Mouse (Mus musculus): ENCODE results near the gene Map1lc3a. TPM values are rescaled to one million over a fixed set of nuclear protein-coding genes. Genes with fewer than 3 reads are reported as not detected.
A peak's percentile ranks its signal among the peaks of the same experiment; 100 is the strongest.

The Map1lc3a gene
- total RNA-seq, 2 experiments from 2014 or later = 320 to 326 TPM

DNA sequence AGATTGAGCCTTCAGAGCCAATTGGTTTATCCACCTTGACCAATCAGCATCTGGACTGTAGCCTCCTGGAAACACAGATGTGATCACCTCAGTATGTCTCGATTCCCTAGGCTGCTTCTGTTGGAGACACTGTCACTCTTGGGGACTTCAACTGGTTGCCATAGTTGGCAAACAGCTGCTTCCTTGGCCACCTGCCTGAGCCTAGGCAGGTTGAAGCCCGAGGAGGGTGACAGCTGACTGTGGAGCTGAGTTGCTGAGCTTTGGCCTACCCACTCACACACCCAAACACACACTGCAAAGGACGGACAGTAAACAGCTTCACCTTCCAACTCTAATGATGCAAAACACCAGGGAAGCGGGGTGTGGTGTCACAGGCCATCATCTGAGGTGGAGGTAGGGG lies 7.7 kb downstream of the Map1lc3a start:
- DNase-seq (ENCODE audit: low spot score in 2 of 2) = peak in 1 of 2 experiments; percentile 36

DNA sequence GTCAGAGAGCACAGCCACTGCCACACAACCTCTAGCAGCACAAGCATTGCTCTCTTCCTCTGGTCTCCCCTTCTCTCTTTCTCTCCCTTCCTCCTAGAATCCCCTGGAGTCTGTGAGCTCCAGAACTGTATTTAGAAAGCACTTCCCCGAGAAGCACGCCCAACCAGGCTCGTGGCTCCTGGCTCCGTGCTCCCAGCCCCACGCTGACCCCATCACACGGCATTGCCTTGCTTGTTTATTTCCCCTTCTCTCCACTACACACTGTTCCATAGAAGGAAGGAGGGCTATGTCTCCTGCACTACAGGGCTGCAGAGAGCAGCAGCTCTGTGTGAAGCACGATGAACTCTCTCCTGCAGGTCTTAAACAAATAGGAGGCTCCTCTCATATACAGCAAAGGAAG lies 8.6 kb downstream of the Map1lc3a start:
- no peak for DNase-seq (ENCODE audit: low spot score in 2 of 2)

DNA sequence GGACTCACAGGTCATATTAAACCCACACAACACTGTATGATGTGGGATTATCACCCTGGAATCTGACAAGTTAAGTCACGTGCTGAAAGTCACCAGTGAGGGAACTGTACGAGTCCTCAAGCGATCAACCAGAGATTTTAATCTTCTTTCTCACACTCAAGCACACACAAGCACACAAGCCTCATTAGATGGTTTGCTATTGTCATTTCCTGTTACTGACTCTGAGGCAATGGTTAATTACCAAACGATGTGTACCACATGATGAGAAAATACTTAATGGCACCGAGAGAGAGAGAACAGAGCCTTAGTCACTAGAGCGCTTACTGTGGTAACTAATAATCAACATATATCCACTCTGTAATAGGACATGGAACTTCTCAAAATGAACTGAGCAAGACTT lies 9.6 kb downstream of the Map1lc3a start:
- no peak for DNase-seq (ENCODE audit: low spot score in 2 of 2)

DNA sequence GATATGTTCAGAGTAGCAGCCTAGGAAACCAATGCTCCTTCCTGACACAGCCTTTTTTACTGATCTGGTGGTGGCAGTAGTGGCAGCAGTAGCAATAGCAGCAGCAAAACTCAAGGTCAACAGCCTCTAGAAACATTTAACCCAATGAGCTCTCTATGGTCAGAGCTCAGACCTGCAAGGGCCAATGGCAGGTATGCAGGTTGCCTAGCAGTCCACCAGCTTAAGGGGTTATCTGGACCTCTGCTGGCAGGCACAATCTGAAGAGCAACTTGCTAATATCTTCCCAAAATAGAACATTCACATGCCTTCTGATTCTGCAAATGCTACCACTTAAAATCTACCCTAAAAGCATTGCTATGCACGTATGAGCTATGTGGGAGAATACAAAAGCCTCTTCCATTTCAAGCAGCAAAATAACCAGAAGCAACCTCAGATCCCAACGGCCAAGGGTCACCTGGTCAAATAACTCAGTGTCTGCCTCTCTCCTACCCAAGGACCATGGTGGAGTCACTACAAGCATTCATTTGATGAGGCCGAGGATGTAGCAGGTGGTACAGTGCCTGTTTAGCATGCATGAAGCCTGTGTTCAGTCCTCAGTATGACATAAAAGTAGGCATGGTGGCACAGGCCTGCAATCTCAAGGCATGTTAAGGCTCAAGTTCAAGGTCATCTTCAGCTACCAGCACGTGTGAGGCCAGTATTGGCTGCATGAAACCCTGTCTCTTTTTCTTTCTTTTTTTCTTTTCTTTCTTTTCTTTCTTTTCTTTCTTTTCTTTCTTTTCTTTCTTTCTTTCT lies 11.6 kb downstream of the Map1lc3a start:
- no peak for DNase-seq (ENCODE audit: low spot score in 2 of 2)

DNA sequence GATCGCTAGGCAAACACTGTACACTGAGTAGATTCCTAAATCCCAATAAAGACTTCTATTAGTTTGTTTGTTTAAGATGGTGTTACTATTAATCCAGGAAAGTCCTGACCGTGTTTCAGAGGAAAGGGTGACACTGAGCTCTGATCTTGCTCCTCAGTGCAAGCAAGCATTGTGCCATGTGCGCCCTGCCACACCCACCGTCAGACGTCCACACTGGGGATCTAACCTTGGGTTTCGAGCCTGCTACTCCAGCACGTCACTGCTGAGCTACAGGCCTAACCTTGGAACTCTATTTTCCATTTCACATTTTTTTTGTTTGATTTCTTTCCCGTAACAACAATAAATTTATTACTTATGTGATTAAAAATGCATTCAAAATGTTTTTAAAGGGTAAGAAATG lies 14.0 kb downstream of the Map1lc3a start:
- DNase-seq (ENCODE audit: low spot score in 2 of 2) = no peak

DNA sequence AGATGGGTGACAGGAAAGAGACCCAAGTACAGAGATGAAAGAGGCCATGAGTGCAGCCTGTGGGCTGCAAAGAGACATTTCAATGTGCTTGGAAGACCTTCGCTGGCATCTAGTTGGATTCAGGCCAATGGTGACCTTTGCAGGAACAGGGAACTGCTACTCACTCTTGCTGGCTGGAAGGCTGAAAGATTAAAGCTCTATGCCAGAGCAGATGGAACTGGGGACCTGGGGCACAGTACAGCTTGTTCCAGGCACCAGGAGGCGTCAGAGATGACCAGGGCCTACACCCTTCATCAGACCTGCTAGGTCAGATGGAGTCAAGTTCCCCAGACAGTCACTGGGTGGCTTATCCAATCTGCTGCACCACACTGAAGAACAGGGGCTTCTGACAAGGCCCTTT lies 17.3 kb downstream of the Map1lc3a start:
- no peak for DNase-seq (ENCODE audit: low spot score in 2 of 2)

DNA sequence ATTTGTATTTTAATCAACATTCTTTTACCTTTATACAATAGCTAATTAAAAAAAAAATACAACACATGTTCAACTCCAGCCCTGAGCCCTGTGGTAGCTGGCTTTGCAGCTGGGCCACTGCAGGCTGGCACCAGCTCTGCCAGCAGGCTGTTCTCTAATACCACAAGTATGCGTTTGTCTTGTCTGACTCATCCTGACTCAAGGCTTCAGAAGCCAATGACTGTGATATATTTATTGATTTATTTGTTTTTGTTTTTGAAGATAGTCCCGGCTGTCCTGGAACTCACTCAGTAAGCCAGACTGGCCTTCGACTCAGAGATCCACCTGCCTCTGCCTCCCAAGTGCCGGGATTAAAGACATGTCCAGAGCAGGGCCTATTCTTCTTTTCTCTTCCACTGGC lies 17.8 kb downstream of the Map1lc3a start:
- DNase-seq (ENCODE audit: low spot score in 2 of 2) = no peak

DNA sequence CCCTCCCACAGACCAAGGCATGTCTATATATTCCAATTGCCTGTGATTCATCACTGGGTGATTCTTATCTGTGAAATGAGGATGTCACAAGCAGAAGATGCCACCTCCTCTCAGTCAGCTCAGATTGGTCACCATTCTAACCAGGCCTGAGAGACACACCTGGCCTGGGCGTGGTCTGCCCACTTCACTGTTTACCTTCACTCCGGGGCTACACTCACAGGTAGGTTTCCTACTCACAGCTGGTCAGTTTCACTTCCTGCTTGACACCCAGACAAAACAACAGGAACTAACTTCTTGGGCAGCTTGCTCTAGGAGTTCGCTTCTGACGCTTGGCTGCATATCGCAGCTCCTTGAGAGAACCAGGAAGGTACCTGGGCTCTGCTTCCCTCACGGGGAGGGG lies 19.4 kb downstream of the Map1lc3a start:
- no peak for DNase-seq (ENCODE audit: low spot score in 2 of 2)

DNA sequence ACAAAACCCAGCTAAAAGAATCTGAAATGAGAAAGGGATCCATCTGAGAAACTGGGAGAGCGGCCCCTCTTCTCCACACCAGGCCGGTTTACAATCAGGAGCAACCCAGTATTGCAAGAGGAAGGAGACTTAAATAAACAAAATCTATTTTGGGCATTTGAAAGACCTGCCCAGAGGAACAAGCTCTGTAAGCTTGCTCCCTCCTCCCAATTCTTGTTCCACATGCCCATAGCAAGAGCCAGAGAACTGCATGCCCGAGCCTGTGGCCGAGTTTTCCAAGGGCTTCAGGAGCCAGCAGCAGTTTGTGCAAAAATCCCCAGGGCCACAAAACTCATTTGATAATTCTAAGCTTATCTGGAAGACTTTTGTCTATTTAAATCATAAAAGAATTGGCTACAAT lies 23.5 kb downstream of the Map1lc3a start:
- DNase-seq (ENCODE audit: low spot score in 2 of 2) = no peak

DNA sequence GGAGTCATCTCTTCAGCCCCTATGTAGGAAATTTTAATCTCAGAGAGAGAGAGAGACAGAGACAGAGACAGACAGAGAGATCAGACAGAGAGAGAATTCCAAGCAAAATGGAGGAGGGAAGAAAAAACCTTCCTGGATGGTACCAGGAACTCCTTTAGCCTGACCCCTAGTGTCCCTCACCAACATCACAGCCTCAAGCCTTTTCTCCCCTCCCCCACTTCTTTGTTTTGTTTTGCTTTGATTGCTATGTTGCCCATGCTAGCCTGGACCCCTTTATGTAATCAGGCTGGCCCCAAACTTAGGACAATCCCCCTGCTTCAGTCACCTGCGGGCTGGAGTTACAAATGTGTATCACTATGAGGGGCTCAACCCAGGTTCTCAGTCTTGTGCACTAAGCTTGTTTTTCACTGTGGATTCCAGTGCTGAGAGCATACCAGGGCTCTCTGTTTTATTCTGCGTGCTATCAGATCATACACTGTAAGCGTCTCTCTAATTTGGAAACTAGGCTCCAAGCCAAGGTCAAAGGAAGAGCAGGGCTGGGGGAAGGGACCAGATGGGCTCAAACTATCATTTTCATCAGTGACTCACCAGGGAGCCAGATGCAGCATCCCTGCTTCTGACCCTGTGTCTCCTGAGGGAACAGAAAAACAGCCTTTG lies 33.0 kb downstream of the Map1lc3a start:
- no peak for DNase-seq (ENCODE audit: low spot score in 2 of 2)

DNA sequence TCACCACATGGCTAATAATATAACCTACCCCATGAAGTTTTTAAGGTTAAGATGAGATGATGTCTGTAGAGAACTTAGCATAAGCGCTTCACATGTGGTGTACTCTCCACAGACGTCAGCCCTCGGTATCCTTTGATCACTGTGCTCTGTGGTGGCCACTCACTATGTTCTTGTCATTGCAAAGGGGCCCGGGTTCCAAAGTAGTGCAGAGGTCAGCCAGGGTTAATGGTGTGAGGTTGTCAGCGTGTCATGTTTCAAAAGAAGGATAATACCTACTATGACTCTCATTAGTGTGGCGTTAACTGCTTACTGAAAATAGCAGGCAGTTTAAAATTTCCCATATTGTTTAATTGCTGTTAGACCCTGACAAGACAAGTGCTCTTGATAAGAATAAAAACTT lies 37.6 kb downstream of the Map1lc3a start:
- no peak for DNase-seq (ENCODE audit: low spot score in 2 of 2)

DNA sequence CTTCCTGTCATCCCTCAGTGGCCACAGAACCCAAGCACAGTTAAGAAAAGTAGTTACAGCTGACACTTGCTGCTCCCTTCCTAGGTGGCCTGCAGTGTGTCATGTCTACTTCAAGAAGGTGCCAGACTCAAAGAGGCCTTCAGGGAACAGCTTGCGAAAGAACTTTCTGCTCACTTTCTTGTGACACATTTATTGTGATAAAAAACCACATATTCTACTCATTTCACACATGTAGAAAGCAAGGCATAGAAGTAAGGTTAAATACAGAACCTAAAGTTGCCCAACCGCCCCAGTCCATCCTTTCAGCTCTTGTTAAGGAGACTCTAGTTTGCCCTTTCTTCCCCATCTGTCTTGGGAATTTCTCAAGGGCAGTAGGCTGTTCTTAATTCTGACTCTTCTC lies 42.5 kb downstream of the Map1lc3a start:
- DNase-seq (ENCODE audit: low spot score in 2 of 2) = no peak

DNA sequence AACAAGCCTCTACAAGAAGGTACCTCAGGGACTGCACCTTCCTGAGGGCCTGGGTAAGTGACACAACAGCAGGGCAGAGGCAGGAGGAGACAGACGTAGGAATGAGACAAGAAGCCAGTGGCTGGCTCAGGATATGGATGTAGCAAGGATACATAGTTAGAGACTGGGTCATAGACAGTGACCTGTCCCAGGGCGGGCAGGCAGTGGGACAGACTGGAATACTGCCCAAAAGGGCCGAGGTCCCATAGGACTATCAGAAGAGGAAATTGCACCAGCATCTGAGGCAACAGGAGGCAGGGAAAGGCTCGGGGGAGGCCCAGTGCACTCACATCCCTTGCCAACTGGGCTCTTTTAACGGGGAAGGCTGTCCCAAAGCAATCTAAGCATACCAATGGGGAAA lies 44.5 kb downstream of the Map1lc3a start:
- DNase-seq (ENCODE audit: low spot score in 2 of 2) = no peak

DNA sequence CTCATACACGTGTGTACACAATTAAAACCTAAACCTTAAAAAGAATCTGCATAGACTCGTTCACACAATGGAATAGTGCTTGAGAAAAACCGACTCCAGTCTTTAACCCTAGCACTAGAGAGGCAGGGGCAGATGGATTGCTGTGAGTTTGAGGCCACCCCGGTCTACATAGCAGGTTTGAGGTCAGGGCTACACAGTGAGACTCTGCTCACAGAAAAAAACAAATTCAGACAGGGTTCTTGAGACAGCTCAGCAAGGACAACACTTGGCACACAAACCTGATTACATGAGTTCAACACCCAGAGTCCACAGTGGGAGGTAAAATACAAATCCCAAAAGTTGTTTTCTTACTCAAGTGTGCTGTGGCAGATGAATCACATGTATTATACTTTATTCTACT lies 49.9 kb downstream of the Map1lc3a start:
- DNase-seq (ENCODE audit: low spot score in 2 of 2) = no peak

Other genes with a start within 250 kb of the Map1lc3a start
- 10 to 100 TPM; 13.8 to 17.2 TPM for gene Ahcy, start 201.8 kb upstream of the Map1lc3a start, total RNA-seq (2021)
- gene Itch, start 142.8 kb upstream of the Map1lc3a start, total RNA-seq (2021) = 10 to 100 TPM; 55.8 to 57.6 TPM
- 100 to 1,000 TPM; 293 to 300 TPM for gene Dynlrb1, start 39.8 kb upstream of the Map1lc3a start, total RNA-seq (2021)
- gene Pigu, start 81.1 kb downstream of the Map1lc3a start, total RNA-seq (2021) = 10 to 100 TPM; 27.5 to 31.2 TPM
- gene Trp53inp2, start 104.8 kb downstream of the Map1lc3a start, total RNA-seq (2021) = 100 to 1,000 TPM; 114 to 126 TPM
- 10 to 100 TPM; 57.9 to 63.8 TPM for gene Ncoa6, start 197.6 kb downstream of the Map1lc3a start, total RNA-seq (2021)
- gene Acss2, start 241.7 kb downstream of the Map1lc3a start, total RNA-seq (2021) = 10 to 100 TPM; 47.3 to 57.0 TPM
- 100 to 1,000 TPM; 114 to 127 TPM for gene Ggt7, start 241.9 kb downstream of the Map1lc3a start, total RNA-seq (2021)

Measured in left cerebral cortex, adult 18-20 months (tissue).